In the genomic region with DNA sequence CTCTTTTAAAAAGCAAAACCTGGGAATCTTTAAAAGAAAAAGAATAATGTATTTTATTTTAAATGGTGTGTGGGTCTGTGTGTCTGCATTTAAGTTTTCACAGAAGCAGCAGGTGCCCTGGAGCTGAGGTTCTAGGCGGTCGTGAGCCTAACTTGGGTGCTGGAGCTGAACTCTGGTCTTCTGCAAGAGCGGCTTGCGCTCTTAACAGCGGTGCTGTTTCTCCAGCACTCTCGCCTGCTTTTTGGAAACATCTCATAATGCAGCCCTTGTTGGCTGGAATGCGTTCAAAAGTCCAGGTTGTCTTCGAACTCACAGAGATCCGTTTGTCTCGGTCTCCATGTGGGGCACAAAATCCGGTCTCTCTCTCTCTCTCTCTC, we compare ENCODE assay signal across 9 mouse cellular contexts. TPM values are rescaled to one million over a fixed set of nuclear protein-coding genes. Genes with fewer than 3 reads are reported as not detected.
DNase-seq lines count a peak whose midpoint lies in the region; ATAC-seq and TF ChIP-seq lines count a peak whose summit lies in the region.
"Had no signal": no experiment of that assay in that cellular context is flagged by ENCODE, and none has a peak within 500 bp of the region (broad histone marks: within the 10 kb centered on the region; RNA-seq: fewer than 3 reads in every experiment).

No protein-coding gene starts in this region.

- no peak for TF ChIP-seq POLR2A in lung, adult 2 months (IDR thresholded peaks at IDR 0.05; ENCODE audit: borderline replicate concordance, extremely low read depth, low read depth, low read length)

- H3K4me1 ChIP-seq in lung, adult 2 months (ENCODE audit: control insufficient read depth, insufficient read depth, low read length), result peaks cover 8% of the 10 kb centered on the region; the same call in 1 of the 2 replicates
- peaks cover 6% of the 10 kb centered on the region; the same call in 1 of the 2 replicates for H3K4me1 ChIP-seq in brown adipose tissue, adult 24 weeks (ENCODE audit: control insufficient read depth, insufficient read depth, insufficient read length, low read length)
- H3K4me1 ChIP-seq in heart, embryonic 13.5 days, result peaks cover 31% of the 10 kb centered on the region
- peaks cover 19% of the 10 kb centered on the region for H3K4me1 ChIP-seq in neural tube, embryonic 13.5 days (replicated peaks)

- H3K9ac ChIP-seq in heart, embryonic 13.5 days, result peak overlapping the region; percentile 81
- H3K9ac ChIP-seq in neural tube, embryonic 13.5 days, result peak overlapping the region; percentile 63

- ATAC-seq in heart, embryonic 13.5 days (ENCODE audit: extremely low read depth, insufficient number of reproducible peaks, low FRiP score, low TSS enrichment), result no peak
- peak; percentile 58 for ATAC-seq in neural tube, embryonic 13.5 days (ENCODE audit: low read depth)
- ATAC-seq in monocyte, adult 5-6 weeks (replicated peaks; ENCODE audit: insufficient number of reproducible peaks, low FRiP score, low TSS enrichment, poor library complexity, severe bottlenecking), result no peak
- ATAC-seq in granulocyte monocyte progenitor cell, adult 5-6 weeks (replicated peaks; ENCODE audit: poor library complexity, severe bottlenecking), result no peak

- peak overlapping the region; percentile 74 for H3K4me2 ChIP-seq in heart, embryonic 13.5 days
- peak overlapping the region; percentile 88 for H3K4me2 ChIP-seq in neural tube, embryonic 13.5 days

- WGBS in lung, adult 2 months, result 13% methylated on average over 11 of the region's 11 CpGs
- WGBS in heart, embryonic 13.5 days, result 11% methylated on average over 11 of the region's 11 CpGs
- WGBS in neural tube, embryonic 13.5 days, result 11% methylated on average over 11 of the region's 11 CpGs

- no peaks in the 10 kb centered on the region for H3K27me3 ChIP-seq in heart, embryonic 13.5 days (replicated peaks)
- no peaks in the 10 kb centered on the region for H3K27me3 ChIP-seq in neural tube, embryonic 13.5 days

- no peak for TF ChIP-seq CTCF in lung, adult 2 months (IDR thresholded peaks at IDR 0.05; ENCODE audit: insufficient read depth, low read length)

- peak overlapping the region; percentile 72 for H3K27ac ChIP-seq in brown adipose tissue, adult 24 weeks (replicated peaks; ENCODE audit: low read depth, low read length)
- peak overlapping the region; percentile 73 for H3K27ac ChIP-seq in heart, embryonic 13.5 days (replicated peaks)
- 0 out of 2 replicates have a peak overlapping the region, but pooled peaks have one; percentile 29 for H3K27ac ChIP-seq in neural tube, embryonic 13.5 days (replicated peaks)

- peak overlapping the region; percentile 25 for H3K4me3 ChIP-seq in lung, adult 2 months (replicated peaks; ENCODE audit: extremely low read depth, low read depth, low read length)
- H3K4me3 ChIP-seq in brown adipose tissue, adult 24 weeks (ENCODE audit: insufficient read depth, low read depth, low read length), result peak overlapping the region; percentile 50
- H3K4me3 ChIP-seq in heart, embryonic 13.5 days, result peak overlapping the region; percentile 93
- peak overlapping the region; percentile 75 for H3K4me3 ChIP-seq in neural tube, embryonic 13.5 days

- DNase-seq in lung, adult 2 months, result no peak
- DNase-seq in lung, postnatal 25 days (ENCODE audit: low spot score), result no peak
- DNase-seq in liver, result peak; percentile 15

- H3K9me3 ChIP-seq in heart, embryonic 13.5 days, result no peaks in the 10 kb centered on the region
- H3K9me3 ChIP-seq in neural tube, embryonic 13.5 days, result no peaks in the 10 kb centered on the region

- peaks cover 32% of the 10 kb centered on the region for H3K36me3 ChIP-seq in heart, embryonic 13.5 days
- H3K36me3 ChIP-seq in neural tube, embryonic 13.5 days, result 0 out of 2 replicates have a peak, but pooled peaks cover 6% of the 10 kb centered on the region

RNA-seq across cellular contexts. Expression of a gene that starts 0.5 kb away (rescaled TPM):
- polyA plus RNA-seq in lung, adult 2 months (2012; rRNA removed), result 11.4 and 17.3 TPM in 2 replicates
- 8.6 and 11.1 TPM in 2 replicates for polyA plus RNA-seq in brown adipose tissue, adult 24 weeks (2012; ENCODE audit: insufficient read depth, insufficient read length, missing spikeins)
- polyA plus RNA-seq in heart, embryonic 13.5 days (2015; fragmentation: Nextera tagmentation; extraction: Ambion mirVana), result 86.6 and 92.0 TPM in 2 replicates
- polyA plus RNA-seq in neural tube, embryonic 13.5 days (2015; fragmentation: Nextera tagmentation; extraction: Ambion mirVana), result 23.3 and 29.1 TPM in 2 replicates
- 14.5 to 21.4 TPM (median 19.5 TPM) in 3 replicates for total RNA-seq in monocyte, adult 5-6 weeks (2017)
- total RNA-seq in granulocyte monocyte progenitor cell, adult 5-6 weeks (2014; fragmentation: Nextera tagmentation), result 101 and 134 TPM in 2 replicates
- 60.3 and 73.1 TPM in 2 replicates for total RNA-seq in granulocyte monocyte progenitor cell, adult 5-6 weeks (2017)

RNA-seq across cellular contexts. Expression of a gene that starts 1.3 kb away (rescaled TPM):
- polyA plus RNA-seq in lung, adult 2 months (2012; rRNA removed), result 0.36 and 0.51 TPM in 2 replicates
- polyA plus RNA-seq in brown adipose tissue, adult 24 weeks (2012; ENCODE audit: insufficient read depth, insufficient read length, missing spikeins), result not detected in 2 replicates
- polyA plus RNA-seq in heart, embryonic 13.5 days (2015; fragmentation: Nextera tagmentation; extraction: Ambion mirVana), result 1.6 and 2.6 TPM in 2 replicates
- 0.50 and 1.0 TPM in 2 replicates for polyA plus RNA-seq in neural tube, embryonic 13.5 days (2015; fragmentation: Nextera tagmentation; extraction: Ambion mirVana)
- not detected in 3 replicates for total RNA-seq in monocyte, adult 5-6 weeks (2017)
- total RNA-seq in granulocyte monocyte progenitor cell, adult 5-6 weeks (2014; fragmentation: Nextera tagmentation), result 0.28 and 2.6 TPM in 2 replicates
- 0.52 and 1.6 TPM in 2 replicates for total RNA-seq in granulocyte monocyte progenitor cell, adult 5-6 weeks (2017)
- total RNA-seq: neutrophil, adult 5-6 weeks had no signal

RNA-seq across cellular contexts. Expression of a gene that starts 9.2 kb away (rescaled TPM):
- polyA plus RNA-seq in lung, adult 2 months (2012; rRNA removed), result 80.0 and 109 TPM in 2 replicates
- polyA plus RNA-seq in brown adipose tissue, adult 24 weeks (2012; ENCODE audit: insufficient read depth, insufficient read length, missing spikeins), result 87.6 and 108 TPM in 2 replicates
- 60.4 and 62.1 TPM in 2 replicates for polyA plus RNA-seq in heart, embryonic 13.5 days (2015; fragmentation: Nextera tagmentation; extraction: Ambion mirVana)
- polyA plus RNA-seq in neural tube, embryonic 13.5 days (2015; fragmentation: Nextera tagmentation; extraction: Ambion mirVana), result 103 and 104 TPM in 2 replicates
- 64.1 to 81.0 TPM (median 72.7 TPM) in 3 replicates for total RNA-seq in monocyte, adult 5-6 weeks (2017)
- total RNA-seq in granulocyte monocyte progenitor cell, adult 5-6 weeks (2014; fragmentation: Nextera tagmentation), result 43.7 and 43.8 TPM in 2 replicates
- total RNA-seq in granulocyte monocyte progenitor cell, adult 5-6 weeks (2017), result 45.7 and 58.0 TPM in 2 replicates

RNA-seq across cellular contexts. Expression of a gene that starts 31.4 kb away (rescaled TPM):
- polyA plus RNA-seq in lung, adult 2 months (2012; rRNA removed), result 8.9 and 15.3 TPM in 2 replicates
- polyA plus RNA-seq in brown adipose tissue, adult 24 weeks (2012; ENCODE audit: insufficient read depth, insufficient read length, missing spikeins), result 24.4 and 34.2 TPM in 2 replicates
- polyA plus RNA-seq in heart, embryonic 13.5 days (2015; fragmentation: Nextera tagmentation; extraction: Ambion mirVana), result 11.1 and 12.4 TPM in 2 replicates
- 17.3 and 17.5 TPM in 2 replicates for polyA plus RNA-seq in neural tube, embryonic 13.5 days (2015; fragmentation: Nextera tagmentation; extraction: Ambion mirVana)
- total RNA-seq in monocyte, adult 5-6 weeks (2017), result 4.6 to 10.7 TPM (median 6.1 TPM) in 3 replicates
- 3.5 and 4.1 TPM in 2 replicates for total RNA-seq in granulocyte monocyte progenitor cell, adult 5-6 weeks (2014; fragmentation: Nextera tagmentation)
- 5.9 and 8.1 TPM in 2 replicates for total RNA-seq in granulocyte monocyte progenitor cell, adult 5-6 weeks (2017)

RNA-seq across cellular contexts. Expression of a gene that starts 39.4 kb away (rescaled TPM):
- 38.4 and 53.7 TPM in 2 replicates for polyA plus RNA-seq in lung, adult 2 months (2012; rRNA removed)
- 4.6 and 6.0 TPM in 2 replicates for polyA plus RNA-seq in brown adipose tissue, adult 24 weeks (2012; ENCODE audit: insufficient read depth, insufficient read length, missing spikeins)
- polyA plus RNA-seq in heart, embryonic 13.5 days (2015; fragmentation: Nextera tagmentation; extraction: Ambion mirVana), result 4.8 and 5.0 TPM in 2 replicates
- polyA plus RNA-seq in neural tube, embryonic 13.5 days (2015; fragmentation: Nextera tagmentation; extraction: Ambion mirVana), result 7.8 and 8.2 TPM in 2 replicates
- total RNA-seq in monocyte, adult 5-6 weeks (2017), result 68.7 to 107 TPM (median 86.0 TPM) in 3 replicates
- 13.2 and 15.8 TPM in 2 replicates for total RNA-seq in granulocyte monocyte progenitor cell, adult 5-6 weeks (2014; fragmentation: Nextera tagmentation)
- 9.4 and 12.0 TPM in 2 replicates for total RNA-seq in granulocyte monocyte progenitor cell, adult 5-6 weeks (2017)

Comparison
In these comparisons a context has a peak if more than half of its experiments do, and no peak if none do; other contexts are left out.
1. H3K4me3 ChIP-seq: peak in every context shown above with its lines; median percentile 93 in heart, embryonic 13.5 days; 75 in neural tube, embryonic 13.5 days; 50 in brown adipose tissue, adult 24 weeks; 25 in lung, adult 2 months.